Mouse (Mus musculus) forebrain, embryonic 14.5 days (tissue): Measurements from ENCODE around the gene Abhd2. TPM values are rescaled to one million over a fixed set of nuclear protein-coding genes. Genes with fewer than 3 reads are reported as not detected.

Experiments used
- ATAC-seq: fragments of 200-750 bp; cut with Nextera tagmentation; 2 replicates; pipeline ENCODE4 v1.8.0; 2017; ENCODE audit warnings: mild to moderate bottlenecking, moderate library complexity
- DNase-seq: peaks from one replicate; pipeline ENCODE4 v3.0.0-alpha.2; 2015; ENCODE audit warnings: low spot score
- H3K27ac ChIP-seq: fragments of 300-500 bp; sonication (generic); 2 replicates; pipeline ENCODE4 v1.5.1; 2014; ENCODE audit warnings: low read depth, mild to moderate bottlenecking, control low read depth, low read length, moderate library complexity
- H3K27me3 ChIP-seq: fragments of 300-500 bp; sonication (generic); replicated peaks from 2 replicates; pipeline ENCODE4 v1.6.1; 2014; ENCODE audit warnings: low read length, control low read depth, mixed read lengths; ENCODE audit not compliant: control insufficient read depth, insufficient read depth
- H3K36me3 ChIP-seq: fragments of 300-500 bp; sonication (generic); 2 replicates; pipeline ENCODE4 v1.6.1; 2014; ENCODE audit warnings: low read length, control low read depth; ENCODE audit not compliant: control insufficient read depth, insufficient read depth
- H3K4me1 ChIP-seq: fragments of 300-500 bp; sonication (generic); 2 replicates; pipeline ENCODE4 v1.6.1; 2014; ENCODE audit warnings: antibody characterized with exemption, low read length, control low read depth; ENCODE audit not compliant: control insufficient read depth, insufficient read depth
- H3K4me2 ChIP-seq: fragments of 300-500 bp; sonication (generic); 2 replicates; pipeline ENCODE4 v1.6.1; 2014; ENCODE audit warnings: mild to moderate bottlenecking, control low read depth, low read length
- H3K4me3 ChIP-seq: fragments of 300-500 bp; sonication (generic); 2 replicates; pipeline ENCODE4 v1.5.1; 2014; ENCODE audit warnings: low read depth, low read length, control low read depth
- H3K9ac ChIP-seq: fragments of 300-500 bp; sonication (generic); 2 replicates; pipeline ENCODE4 v1.6.1; 2014; ENCODE audit warnings: mild to moderate bottlenecking, low read length, control low read depth, moderate library complexity
- H3K9me3 ChIP-seq: fragments of 300-500 bp; sonication (generic); replicated peaks from 2 replicates; pipeline ENCODE4 v1.6.1; 2016; ENCODE audit warnings: low read length, control low read depth, mixed read lengths; ENCODE audit not compliant: control insufficient read depth
- WGBS: fragments of 180-500 bp; shearing (Covaris S2); extraction: QIAGEN DNeasy Blood & Tissue Kit; methylation state at CpG from one replicate; pipeline ENCODE4 v1.1.7; 2014; 5-methylcytosine and 5-hydroxymethylcytosine counted together
- polyA plus RNA-seq: library from polyadenylated mRNA; unstranded; fragments of >200 nt; fragmentation: Nextera tagmentation; extraction: Ambion mirVana; gene quantifications from 2 replicates; pipeline ENCODE4 v1.2.1, GENCODE M21; 2014

The Abhd2 gene
- polyA plus RNA-seq, 1 experiment from 2014 or later: 22.3 TPM

DNA sequence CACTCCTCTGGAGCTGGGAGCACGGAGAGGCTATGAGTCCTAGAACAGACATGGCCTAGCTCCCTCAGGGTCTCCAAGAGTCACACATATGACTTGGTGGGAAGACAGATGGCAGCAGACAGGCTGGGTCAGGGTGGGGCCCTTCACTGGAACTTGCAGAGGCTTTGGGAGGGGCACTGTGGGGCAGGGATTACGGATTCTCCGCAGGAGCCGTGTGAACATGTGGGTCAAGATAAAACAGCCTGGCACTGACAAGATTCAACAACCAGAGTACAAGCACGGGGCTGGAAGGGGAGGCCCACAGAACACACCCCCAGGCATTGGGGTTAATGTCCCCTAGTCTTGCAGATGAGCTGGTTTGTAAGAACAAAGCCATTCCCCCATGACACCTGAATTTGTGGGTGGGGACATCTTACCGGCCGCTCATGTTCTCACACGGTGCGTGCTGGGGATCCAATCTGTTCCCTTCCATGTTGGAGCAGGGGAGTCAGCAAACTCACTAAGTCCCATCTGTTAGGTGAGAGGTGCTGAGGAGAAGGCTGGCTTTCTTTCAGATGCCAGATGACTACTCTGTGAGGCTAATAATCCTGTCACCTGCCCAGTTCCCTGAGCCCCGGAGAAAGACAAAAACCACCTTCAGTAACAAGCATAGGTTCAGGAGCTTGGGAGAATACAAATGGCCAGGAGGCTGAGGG, 30.9 kb upstream of the Abhd2 start:
- WGBS: 60% methylated on average over 10 of the region's 10 CpGs
- Histone ChIP-seq H3K4me1 (no peaks in the 10 kb centered on the region), H3K9ac (no peak overlapping the region), H3K27me3 (no peaks in the 10 kb centered on the region), H3K4me3 (no peak overlapping the region), H3K4me2 (no peak overlapping the region), H3K36me3 (no peaks in the 10 kb centered on the region), H3K9me3 (no peaks in the 10 kb centered on the region), H3K27ac (no peak overlapping the region)
- no peak; the same call in 1 of the 2 replicates for ATAC-seq
- peak; percentile 30 for DNase-seq

DNA sequence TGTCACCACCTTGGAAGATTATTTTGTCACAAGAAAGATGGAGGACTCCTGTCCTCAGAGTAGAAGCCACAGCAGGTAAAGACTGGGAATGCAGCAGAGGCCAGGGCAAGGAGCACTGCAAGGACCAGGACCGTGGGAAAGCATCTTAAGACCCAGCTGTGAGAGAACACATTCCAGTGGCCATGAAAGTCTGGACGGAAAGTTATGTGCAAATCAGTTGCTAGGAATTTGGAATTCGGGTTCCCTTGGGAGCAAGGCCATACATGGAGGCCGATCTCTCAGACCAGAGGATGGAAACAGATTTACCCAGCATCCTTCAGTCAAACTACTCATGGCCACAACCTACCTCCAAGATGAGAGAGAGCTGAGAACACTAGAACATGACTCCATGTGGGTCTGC, 29.8 kb upstream of the Abhd2 start:
- H3K9ac ChIP-seq: no peak overlapping the region
- no peak overlapping the region for H3K27ac ChIP-seq
- no peaks in the 10 kb centered on the region for H3K36me3 ChIP-seq
- H3K9me3 ChIP-seq: no peaks in the 10 kb centered on the region
- 85% methylated on average over 4 of the region's 4 CpGs for WGBS
- H3K4me2 ChIP-seq: no peak overlapping the region
- H3K4me1 ChIP-seq: no peaks in the 10 kb centered on the region; the same call in 1 of the 2 replicates
- no peak overlapping the region for H3K4me3 ChIP-seq
- no peaks in the 10 kb centered on the region for H3K27me3 ChIP-seq
- DNase-seq (no peak), ATAC-seq (no peak)

- WGBS: 18% methylated on average over 18 of the region's 18 CpGs
- DNase-seq: peak; percentile 69
- no peaks in the 10 kb centered on the region for H3K36me3 ChIP-seq
- no peak overlapping the region for H3K27ac ChIP-seq
- H3K4me2 ChIP-seq: peak overlapping the region; percentile 30
- no peaks in the 10 kb centered on the region for H3K9me3 ChIP-seq
- peak; percentile 71; the same call in 1 of the 2 replicates for ATAC-seq
- no peak overlapping the region for H3K9ac ChIP-seq
- no peak overlapping the region for H3K4me3 ChIP-seq
- no peaks in the 10 kb centered on the region for H3K27me3 ChIP-seq
- H3K4me1 ChIP-seq: no peaks in the 10 kb centered on the region; the same call in 1 of the 2 replicates
These were observed 26.8 kb upstream of the Abhd2 start for GRCm38 (mm10) chr7:79246039-79246670.

GRCm38 (mm10) chr7:79247408-79247807, 25.6 kb upstream of the Abhd2 start:
- Histone ChIP-seq H3K27ac (no peak overlapping the region; the same call in 1 of the 2 replicates), H3K4me2 (no peak overlapping the region), H3K9ac (no peak overlapping the region), H3K4me1 (no peaks in the 10 kb centered on the region; the same call in 1 of the 2 replicates), H3K9me3 (no peaks in the 10 kb centered on the region), H3K27me3 (no peaks in the 10 kb centered on the region), H3K4me3 (no peak overlapping the region), H3K36me3 (no peaks in the 10 kb centered on the region)
- ATAC-seq (peak; percentile 11; the same call in 1 of the 2 replicates), DNase-seq (no peak)
- 89% methylated on average over 1 of the region's 1 CpGs for WGBS

GRCm38 (mm10) chr7:79247881-79248389, 25.1 kb upstream of the Abhd2 start:
- no peak for ATAC-seq
- Histone ChIP-seq H3K4me3 (no peak overlapping the region), H3K27me3 (no peaks in the 10 kb centered on the region), H3K27ac (no peak overlapping the region), H3K4me2 (no peak overlapping the region), H3K9ac (no peak overlapping the region), H3K4me1 (no peaks in the 10 kb centered on the region; the same call in 1 of the 2 replicates), H3K36me3 (no peaks in the 10 kb centered on the region), H3K9me3 (no peaks in the 10 kb centered on the region)
- no peak for DNase-seq
- WGBS: 58% methylated on average over 7 of the region's 7 CpGs

DNA sequence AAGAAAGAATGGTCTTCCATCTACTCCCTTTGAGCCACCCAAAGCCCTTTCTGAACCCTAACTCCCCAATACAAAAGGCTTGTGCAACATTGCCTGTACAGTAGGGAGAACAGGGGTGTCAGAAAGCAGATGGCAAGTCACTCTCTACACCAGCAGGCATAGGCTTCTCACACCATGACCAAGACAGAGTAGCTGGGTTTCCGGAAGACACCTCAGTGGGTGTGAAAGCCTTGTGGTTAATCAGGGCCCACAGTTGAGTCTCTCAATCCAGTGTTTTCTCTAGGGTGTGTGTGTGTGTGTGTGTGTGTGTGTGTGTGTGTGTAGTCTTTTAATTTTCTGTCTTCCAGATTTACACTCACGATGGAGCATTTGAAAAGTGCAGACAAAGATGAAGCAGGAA, 23.4 kb upstream of the Abhd2 start:
- H3K9ac ChIP-seq: no peak overlapping the region
- no peaks in the 10 kb centered on the region for H3K9me3 ChIP-seq
- no peak overlapping the region for H3K4me2 ChIP-seq
- H3K27me3 ChIP-seq: no peaks in the 10 kb centered on the region
- no peak for ATAC-seq
- H3K36me3 ChIP-seq: no peaks in the 10 kb centered on the region
- H3K4me1 ChIP-seq: no peaks in the 10 kb centered on the region; the same call in 1 of the 2 replicates
- DNase-seq: no peak
- 88% methylated on average over 2 of the region's 2 CpGs for WGBS
- no peak overlapping the region for H3K4me3 ChIP-seq
- no peak overlapping the region for H3K27ac ChIP-seq

GRCm38 (mm10) chr7:79254248-79254888, 18.6 kb upstream of the Abhd2 start:
- Histone ChIP-seq H3K9ac (no peak overlapping the region), H3K9me3 (no peaks in the 10 kb centered on the region), H3K4me2 (no peak overlapping the region), H3K4me1 (no peaks in the 10 kb centered on the region), H3K27me3 (no peaks in the 10 kb centered on the region), H3K4me3 (no peak overlapping the region), H3K36me3 (no peaks in the 10 kb centered on the region), H3K27ac (no peak overlapping the region)
- DNase-seq: no peak
- ATAC-seq: no peak
- WGBS: 73% methylated on average over 3 of the region's 3 CpGs

DNA sequence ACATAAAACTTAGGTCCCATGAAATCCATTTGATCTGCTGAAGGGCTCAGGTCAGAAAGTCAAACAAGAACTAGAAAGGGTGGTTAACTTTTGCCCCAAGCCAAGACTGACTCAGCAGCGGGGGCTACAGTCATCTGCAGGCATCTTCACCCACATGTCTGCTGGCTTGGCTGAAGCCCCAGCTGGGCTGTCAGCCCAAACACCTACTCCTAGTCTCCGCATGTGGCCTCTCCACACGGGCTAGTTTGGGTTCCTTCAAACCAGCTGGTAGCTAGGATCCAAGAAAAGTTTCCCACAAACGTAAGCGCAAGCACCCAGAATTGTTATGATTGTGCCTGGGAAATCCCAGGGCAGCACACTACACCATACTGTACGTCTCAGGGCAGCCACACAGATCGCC, 17.6 kb upstream of the Abhd2 start:
- WGBS: 89% methylated on average over 7 of the region's 7 CpGs
- Histone ChIP-seq H3K4me1 (no peaks in the 10 kb centered on the region), H3K9ac (no peak overlapping the region), H3K4me2 (no peak overlapping the region), H3K36me3 (no peaks in the 10 kb centered on the region), H3K27ac (no peak overlapping the region), H3K27me3 (no peaks in the 10 kb centered on the region), H3K4me3 (no peak overlapping the region), H3K9me3 (no peaks in the 10 kb centered on the region)
- ATAC-seq (no peak), DNase-seq (no peak)
